Mouse (Mus musculus) left cerebral cortex, postnatal 10 days (tissue): Measurements from ENCODE around the gene Dop1b. TPM values are rescaled to one million over a fixed set of nuclear protein-coding genes. Genes with fewer than 3 reads are reported as not detected.

Source experiments
- DNase-seq, 2 experiments: peaks; one replicate each; pipeline ENCODE4 v3.0.0; 2021 to 2022; ENCODE audit warnings: low spot score in 2 of 2, mixed read lengths in 1 of 2; ENCODE audit errors: extremely low spot score in 1 of 2
- intact Hi-C: fragments of 180-260 bp; cut with DNase I; formaldehyde crosslinking; loops from one replicate; pipeline ENCODE4 v1.15.1; 2025
- total RNA-seq, 2 experiments: library from RNA; stranded (reverse); gene quantifications; 2 replicates each; pipeline ENCODE4 v1.2.3; 2021

Dop1b gene
- total RNA-seq, 2 experiments from 2014 or later, result 90.0 to 99.6 TPM

- intact Hi-C loops, result no loop called here
- DNase-seq, result no peak
Measured at GRCm38 (mm10) chr16:93833551-93833950, 121.8 kb downstream of the Dop1b start.

GRCm38 (mm10) chr16:93834076-93834475 lies 122.4 kb downstream of the Dop1b start:
- DNase-seq, result no peak
- intact Hi-C loops, result no loop called here

- intact Hi-C loops, result no loop called here
- DNase-seq, result no peak
Measured at GRCm38 (mm10) chr16:93839049-93839448, 127.3 kb downstream of the Dop1b start.

GRCm38 (mm10) chr16:93850527-93850926 lies 138.8 kb downstream of the Dop1b start:
- intact Hi-C loops, result no loop called here
- DNase-seq, result no peak

GRCm38 (mm10) chr16:93859967-93860366 lies 148.3 kb downstream of the Dop1b start:
- intact Hi-C loops, result no loop called here
- no peak for DNase-seq

Other genes starting within 250 kb of the Dop1b start
- gene Setd4, start 107.8 kb upstream of the Dop1b start, total RNA-seq, result 10 to 100 TPM; 10.8 to 11.0 TPM
- gene Cbr1, start 106.1 kb upstream of the Dop1b start, total RNA-seq, result 10 to 100 TPM; 61.2 to 63.3 TPM
- 1 to 10 TPM; 1.9 to 2.5 TPM for gene Gm5678, start 83.8 kb upstream of the Dop1b start, total RNA-seq
- 1 to 10 TPM; 9.5 to 9.6 TPM for gene Cbr3, start 28.7 kb upstream of the Dop1b start, total RNA-seq
- gene Morc3, start 120.2 kb downstream of the Dop1b start, total RNA-seq, result 10 to 100 TPM; 26.8 to 35.6 TPM
- gene Chaf1b, start 172.0 kb downstream of the Dop1b start, total RNA-seq, result 1 to 10 TPM; 2.3 to 2.4 TPM